Mouse (Mus musculus) kidney, postnatal 0 days (tissue): ENCODE measurements around the gene Ip6k1. TPM values are rescaled to one million over a fixed set of nuclear protein-coding genes. Genes with fewer than 3 reads are reported as not detected.
"Not testable (repeated sequence)": the region's sequence is repeated elsewhere in the genome, so short reads cannot be mapped to it uniquely, and the experiment has no call there.

Experiments
- ATAC-seq: fragments of 200-750 bp; cut with Nextera tagmentation; replicated peaks from 2 replicates; pipeline ENCODE4 v1.8.0; 2017; ENCODE audit warnings: low read depth, moderate number of reproducible peaks, moderate TSS enrichment, moderate library complexity; ENCODE audit not compliant: low FRiP score
- DNase-seq: peaks from one replicate; pipeline ENCODE4 v3.0.0-alpha.2; 2016; ENCODE audit warnings: low spot score
- H3K27ac ChIP-seq: fragments of 300-500 bp; sonication (generic); 2 replicates; pipeline ENCODE4 v1.5.1; 2014; ENCODE audit warnings: mild to moderate bottlenecking
- H3K27me3 ChIP-seq: fragments of 300-500 bp; sonication (generic); 2 replicates; pipeline ENCODE4 v1.6.1; 2014; ENCODE audit warnings: low read length, mixed read lengths; ENCODE audit not compliant: insufficient read depth
- H3K36me3 ChIP-seq: fragments of 300-500 bp; sonication (generic); 2 replicates; pipeline ENCODE4 v1.6.1; 2014; ENCODE audit warnings: low read length, mixed read lengths; ENCODE audit not compliant: insufficient read depth
- H3K4me1 ChIP-seq: fragments of 300-500 bp; sonication (generic); replicated peaks from 2 replicates; pipeline ENCODE4 v1.6.1; 2014; ENCODE audit warnings: antibody characterized with exemption, low read length, mixed read lengths; ENCODE audit not compliant: insufficient read depth
- H3K4me2 ChIP-seq: fragments of 300-500 bp; sonication (generic); 2 replicates; pipeline ENCODE4 v1.6.1; 2014; ENCODE audit warnings: mild to moderate bottlenecking, low read length, moderate library complexity, mixed read lengths
- H3K4me3 ChIP-seq: fragments of 300-500 bp; sonication (generic); replicated peaks from 2 replicates; pipeline ENCODE4 v1.5.1; 2014; ENCODE audit warnings: low read depth, low read length
- H3K9ac ChIP-seq: fragments of 300-500 bp; sonication (generic); 2 replicates; pipeline ENCODE4 v1.6.1; 2014; ENCODE audit warnings: low read depth, low read length
- H3K9me3 ChIP-seq: fragments of 300-500 bp; sonication (generic); replicated peaks from 2 replicates; pipeline ENCODE4 v1.6.1; 2016; ENCODE audit warnings: low read length, inconsistent platforms, mixed read lengths
- CTCF ChIP-seq: IDR thresholded peaks from 2 replicates; pipeline ENCODE4 v1.5.1; 2016; ENCODE audit warnings: antibody characterized with exemption, low read depth, mild to moderate bottlenecking, moderate library complexity
- WGBS: fragments of 180-500 bp; shearing (Covaris S2); extraction: QIAGEN DNeasy Blood & Tissue Kit; methylation state at CpG from one replicate; pipeline ENCODE4 v1.1.7; 2014; 5-methylcytosine and 5-hydroxymethylcytosine counted together
- polyA plus RNA-seq: library from polyadenylated mRNA; unstranded; fragments of >200 nt; fragmentation: Nextera tagmentation; extraction: Ambion mirVana; gene quantifications from 2 replicates; pipeline ENCODE4 v1.2.1, GENCODE M21; 2015

Gene Ip6k1
- polyA plus RNA-seq, 1 experiment from 2014 or later = 46.9 TPM

- not testable (repeated sequence) for H3K4me1 ChIP-seq, ATAC-seq, H3K9me3 ChIP-seq, H3K27ac ChIP-seq, H3K4me2 ChIP-seq, H3K27me3 ChIP-seq, H3K9ac ChIP-seq, H3K4me3 ChIP-seq, DNase-seq, H3K36me3 ChIP-seq
- 91% methylated on average over 2 of the region's 2 CpGs for WGBS
- peak; percentile 35 for TF ChIP-seq CTCF
Observed at GRCm38 (mm10) chr9:108013577-108013976, 11.3 kb downstream of the Ip6k1 start.

- 0 out of 2 replicates have a peak, but pooled peaks cover 6% of the 10 kb centered on the region for H3K4me1 ChIP-seq
- no peak overlapping the region for H3K4me3 ChIP-seq
- no peak overlapping the region for H3K9ac ChIP-seq
- no peaks in the 10 kb centered on the region for H3K27me3 ChIP-seq
- no peaks in the 10 kb centered on the region for H3K9me3 ChIP-seq
- WGBS = 81% methylated on average over 3 of the region's 3 CpGs
- no peak overlapping the region for H3K27ac ChIP-seq
- no peak for TF ChIP-seq CTCF
- H3K36me3 ChIP-seq = 0 out of 2 replicates have a peak, but pooled peaks cover 9% of the 10 kb centered on the region
- H3K4me2 ChIP-seq = no peak overlapping the region
- ATAC-seq = no peak
- no peak for DNase-seq
Observed at GRCm38 (mm10) chr9:108017127-108017526, 14.8 kb downstream of the Ip6k1 start.

- 76% methylated on average over 1 of the region's 1 CpGs for WGBS
- no peak for DNase-seq
Observed at GRCm38 (mm10) chr9:108020741-108021140, 18.4 kb downstream of the Ip6k1 start.

GRCm38 (mm10) chr9:108023216-108023615, 20.9 kb downstream of the Ip6k1 start:
- DNase-seq (no peak), ATAC-seq (no peak)
- Histone ChIP-seq H3K4me3 (no peak overlapping the region), H3K27me3 (no peaks in the 10 kb centered on the region), H3K4me2 (no peak overlapping the region), H3K9ac (no peak overlapping the region), H3K9me3 (no peaks in the 10 kb centered on the region), H3K36me3 (peaks cover 25% of the 10 kb centered on the region), H3K27ac (no peak overlapping the region), H3K4me1 (0 out of 2 replicates have a peak, but pooled peaks cover 6% of the 10 kb centered on the region)
- TF ChIP-seq CTCF = no peak
- 91% methylated on average over 3 of the region's 3 CpGs for WGBS

More at GRCm38 (mm10) chr9:108020741-108021140, 18.4 kb downstream of the Ip6k1 start:
- Histone ChIP-seq H3K9ac (no peak overlapping the region), H3K4me3 (no peak overlapping the region), H3K9me3 (no peaks in the 10 kb centered on the region), H3K27ac (peak overlapping the region; percentile 47; the same call in 1 of the 2 replicates), H3K4me1 (0 out of 2 replicates have a peak, but pooled peaks cover 6% of the 10 kb centered on the region), H3K27me3 (no peaks in the 10 kb centered on the region), H3K4me2 (no peak overlapping the region), H3K36me3 (peaks cover 15% of the 10 kb centered on the region; the same call in 1 of the 2 replicates)
- ATAC-seq = no peak
- TF ChIP-seq CTCF = no peak

GRCm38 (mm10) chr9:108026584-108026983, 24.3 kb downstream of the Ip6k1 start:
- H3K27ac ChIP-seq = no peak overlapping the region
- no peaks in the 10 kb centered on the region for H3K4me1 ChIP-seq
- no peaks in the 10 kb centered on the region for H3K9me3 ChIP-seq
- peaks cover 25% of the 10 kb centered on the region for H3K36me3 ChIP-seq
- no peak overlapping the region for H3K4me2 ChIP-seq
- H3K9ac ChIP-seq = no peak overlapping the region
- DNase-seq = peak; percentile 15
- ATAC-seq = no peak
- TF ChIP-seq CTCF = peak; percentile 49
- WGBS = 91% methylated on average over 3 of the region's 3 CpGs
- H3K4me3 ChIP-seq = no peak overlapping the region
- no peaks in the 10 kb centered on the region for H3K27me3 ChIP-seq

GRCm38 (mm10) chr9:108027867-108028266, 25.6 kb downstream of the Ip6k1 start:
- Histone ChIP-seq H3K27me3 (no peaks in the 10 kb centered on the region), H3K36me3 (peaks cover 34% of the 10 kb centered on the region), H3K4me3 (no peak overlapping the region), H3K4me2 (no peak overlapping the region), H3K4me1 (no peaks in the 10 kb centered on the region), H3K9me3 (no peaks in the 10 kb centered on the region), H3K27ac (no peak overlapping the region), H3K9ac (no peak overlapping the region)
- ATAC-seq = no peak
- peak; percentile 3; the same call in 1 of the 2 replicates for TF ChIP-seq CTCF
- DNase-seq = no peak
- 98% methylated on average over 3 of the region's 3 CpGs for WGBS

- H3K27me3 ChIP-seq = no peaks in the 10 kb centered on the region
- H3K4me2 ChIP-seq = no peak overlapping the region
- no peaks in the 10 kb centered on the region for H3K4me1 ChIP-seq
- no peak for TF ChIP-seq CTCF
- no peak for DNase-seq
- no peak for ATAC-seq
- peaks cover 34% of the 10 kb centered on the region for H3K36me3 ChIP-seq
- no peaks in the 10 kb centered on the region for H3K9me3 ChIP-seq
- WGBS = 93% methylated on average over 5 of the region's 5 CpGs
- no peak overlapping the region for H3K27ac ChIP-seq
- H3K4me3 ChIP-seq = no peak overlapping the region
- no peak overlapping the region for H3K9ac ChIP-seq
Observed at GRCm38 (mm10) chr9:108032126-108032525, 29.8 kb downstream of the Ip6k1 start.
